Mouse (Mus musculus): ENCODE measurements at regions not wholly inside any gene's neighbourhood (a gene's known extent, or its start where the extent isn't known, plus 50 kb on each side); places are given as distances from the start of the nearest gene placed in this dataset.

GRCm38 (mm10) chr2:179022675-179023194, 419.5 kb upstream of the Cdh4 start:
- Histone ChIP-seq H3K4me3 (ENCODE audit: insufficient read depth, low read length) (no peak overlapping the region), H3K4me1 (ENCODE audit: control insufficient read depth, insufficient read depth, low read length) (no peaks in the 10 kb centered on the region; the same call in 1 of the 2 replicates), H3K27ac (ENCODE audit: insufficient read depth, low read length) (no peak overlapping the region)
- TF ChIP-seq CTCF (IDR thresholded peaks at IDR 0.05; ENCODE audit: extremely low read depth, insufficient read depth, low read length) (no peak), POLR2A (IDR thresholded peaks at IDR 0.05; ENCODE audit: extremely low read depth, insufficient read depth, low read length) (no peak)

DNA sequence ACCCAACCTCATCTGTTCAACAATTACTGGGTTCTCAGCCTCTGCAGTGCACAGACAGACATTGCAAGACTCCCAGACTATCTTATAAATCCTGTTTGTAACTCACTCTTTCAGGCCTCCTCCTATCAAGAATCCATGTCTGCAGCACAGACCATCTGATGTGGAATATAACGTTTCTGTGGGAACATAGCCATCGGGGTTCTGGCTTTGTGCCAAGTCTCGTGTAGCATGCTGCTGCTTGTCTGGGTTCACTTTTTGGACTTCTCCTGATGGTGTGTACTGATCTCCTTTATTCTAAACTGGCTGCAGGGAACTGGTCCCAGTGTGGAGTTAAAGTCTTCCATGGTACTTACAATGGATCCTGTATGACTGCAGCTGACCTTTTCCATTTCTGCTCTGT, 418.0 kb upstream of the Cdh4 start:
- Histone ChIP-seq H3K4me3 (ENCODE audit: insufficient read depth, low read length) (no peak overlapping the region), H3K4me1 (ENCODE audit: control insufficient read depth, insufficient read depth, low read length) (no peaks in the 10 kb centered on the region; the same call in 1 of the 2 replicates), H3K27ac (ENCODE audit: insufficient read depth, low read length) (no peak overlapping the region)
- TF ChIP-seq CTCF (IDR thresholded peaks at IDR 0.05; ENCODE audit: extremely low read depth, insufficient read depth, low read length): no peak
- TF ChIP-seq POLR2A (IDR thresholded peaks at IDR 0.05; ENCODE audit: extremely low read depth, insufficient read depth, low read length): no peak

GRCm38 (mm10) chr2:179033171-179033570, 409.1 kb upstream of the Cdh4 start:
- TF ChIP-seq POLR2A (IDR thresholded peaks at IDR 0.05; ENCODE audit: extremely low read depth, insufficient read depth, low read length) (no peak), CTCF (IDR thresholded peaks at IDR 0.05; ENCODE audit: extremely low read depth, insufficient read depth, low read length) (no peak)
- no peak overlapping the region for H3K27ac ChIP-seq (ENCODE audit: insufficient read depth, low read length)
- H3K4me3 ChIP-seq (ENCODE audit: insufficient read depth, low read length): no peak overlapping the region
- no peaks in the 10 kb centered on the region for H3K4me1 ChIP-seq (ENCODE audit: control insufficient read depth, insufficient read depth, low read length)

- TF ChIP-seq POLR2A (IDR thresholded peaks at IDR 0.05; ENCODE audit: extremely low read depth, insufficient read depth, low read length): no peak
- TF ChIP-seq CTCF (IDR thresholded peaks at IDR 0.05; ENCODE audit: extremely low read depth, insufficient read depth, low read length): no peak
- Histone ChIP-seq H3K27ac (ENCODE audit: insufficient read depth, low read length) (no peak overlapping the region), H3K4me3 (ENCODE audit: insufficient read depth, low read length) (no peak overlapping the region), H3K4me1 (ENCODE audit: control insufficient read depth, insufficient read depth, low read length) (peaks cover 4% of the 10 kb centered on the region; the same call in 1 of the 2 replicates)
Measured at GRCm38 (mm10) chr2:179035446-179035845, 406.8 kb upstream of the Cdh4 start.

GRCm38 (mm10) chr2:179039697-179040096, 402.5 kb upstream of the Cdh4 start:
- H3K4me1 ChIP-seq (ENCODE audit: control insufficient read depth, insufficient read depth, low read length): peaks cover 4% of the 10 kb centered on the region; the same call in 1 of the 2 replicates
- TF ChIP-seq CTCF (IDR thresholded peaks at IDR 0.05; ENCODE audit: extremely low read depth, insufficient read depth, low read length): no peak
- TF ChIP-seq POLR2A (IDR thresholded peaks at IDR 0.05; ENCODE audit: extremely low read depth, insufficient read depth, low read length): no peak
- H3K4me3 ChIP-seq (ENCODE audit: insufficient read depth, low read length): no peak overlapping the region
- H3K27ac ChIP-seq (ENCODE audit: insufficient read depth, low read length): no peak overlapping the region

DNA sequence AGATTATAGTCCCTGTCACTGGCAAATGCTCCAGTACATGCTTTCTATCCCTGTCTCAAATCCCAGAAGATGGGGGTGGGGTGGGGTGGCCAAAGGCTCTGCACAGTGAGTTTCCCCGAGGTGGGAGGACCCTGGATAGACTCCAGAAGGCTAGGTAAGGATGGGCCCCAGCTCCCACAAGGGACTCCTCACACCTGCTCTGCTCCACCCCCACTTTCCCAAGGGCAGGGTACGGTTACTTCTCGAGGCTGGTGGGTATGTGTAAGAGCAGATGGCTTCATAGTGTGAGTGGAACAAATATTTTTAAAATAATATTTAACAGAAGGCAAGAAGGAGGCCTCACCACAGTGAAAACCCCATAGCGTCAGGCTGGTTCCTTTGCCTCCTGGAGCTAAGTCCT, 398.6 kb upstream of the Cdh4 start:
- no peak for TF ChIP-seq CTCF (IDR thresholded peaks at IDR 0.05; ENCODE audit: extremely low read depth, insufficient read depth, low read length)
- no peak for TF ChIP-seq POLR2A (IDR thresholded peaks at IDR 0.05; ENCODE audit: extremely low read depth, insufficient read depth, low read length)
- Histone ChIP-seq H3K27ac (ENCODE audit: insufficient read depth, low read length) (no peak overlapping the region), H3K4me3 (ENCODE audit: insufficient read depth, low read length) (no peak overlapping the region), H3K4me1 (ENCODE audit: control insufficient read depth, insufficient read depth, low read length) (peaks cover 4% of the 10 kb centered on the region; the same call in 1 of the 2 replicates)

GRCm38 (mm10) chr2:179045361-179045760, 396.9 kb upstream of the Cdh4 start:
- no peak overlapping the region for H3K27ac ChIP-seq (ENCODE audit: insufficient read depth, low read length)
- no peak overlapping the region for H3K4me3 ChIP-seq (ENCODE audit: insufficient read depth, low read length)
- no peaks in the 10 kb centered on the region for H3K4me1 ChIP-seq (ENCODE audit: control insufficient read depth, insufficient read depth, low read length)
- no peak for TF ChIP-seq POLR2A (IDR thresholded peaks at IDR 0.05; ENCODE audit: extremely low read depth, insufficient read depth, low read length)
- TF ChIP-seq CTCF (IDR thresholded peaks at IDR 0.05; ENCODE audit: extremely low read depth, insufficient read depth, low read length): no peak

GRCm38 (mm10) chr2:179054441-179054840, 387.8 kb upstream of the Cdh4 start:
- H3K4me1 ChIP-seq (ENCODE audit: control insufficient read depth, insufficient read depth, low read length): no peaks in the 10 kb centered on the region
- TF ChIP-seq CTCF (IDR thresholded peaks at IDR 0.05; ENCODE audit: extremely low read depth, insufficient read depth, low read length): no peak
- no peak for TF ChIP-seq POLR2A (IDR thresholded peaks at IDR 0.05; ENCODE audit: extremely low read depth, insufficient read depth, low read length)
- H3K27ac ChIP-seq (ENCODE audit: insufficient read depth, low read length): no peak overlapping the region
- no peak overlapping the region for H3K4me3 ChIP-seq (ENCODE audit: insufficient read depth, low read length)

- no peak overlapping the region for H3K27ac ChIP-seq (ENCODE audit: insufficient read depth, low read length)
- no peak overlapping the region for H3K4me3 ChIP-seq (ENCODE audit: insufficient read depth, low read length)
- no peaks in the 10 kb centered on the region for H3K4me1 ChIP-seq (ENCODE audit: control insufficient read depth, insufficient read depth, low read length)
- no peak for TF ChIP-seq POLR2A (IDR thresholded peaks at IDR 0.05; ENCODE audit: extremely low read depth, insufficient read depth, low read length)
- no peak for TF ChIP-seq CTCF (IDR thresholded peaks at IDR 0.05; ENCODE audit: extremely low read depth, insufficient read depth, low read length)
Measured at GRCm38 (mm10) chr2:179064616-179065015, 377.6 kb upstream of the Cdh4 start.

- H3K4me1 ChIP-seq (ENCODE audit: control insufficient read depth, insufficient read depth, low read length): no peaks in the 10 kb centered on the region
- H3K4me3 ChIP-seq (ENCODE audit: insufficient read depth, low read length): no peak overlapping the region
- no peak for TF ChIP-seq POLR2A (IDR thresholded peaks at IDR 0.05; ENCODE audit: extremely low read depth, insufficient read depth, low read length)
- H3K27ac ChIP-seq (ENCODE audit: insufficient read depth, low read length): no peak overlapping the region
Measured at GRCm38 (mm10) chr2:179069520-179069919, 372.7 kb upstream of the Cdh4 start.
